Mouse (Mus musculus): Measurements from ENCODE around the gene Rab11fip4.

Rab11fip4 gene

GRCm38 (mm10) chr11:79738725-79739558, 147.9 kb downstream of the Rab11fip4 start:
- peak; percentile 82 to 88 for DNase-seq (ENCODE audit: low spot score in 2 of 2)

GRCm38 (mm10) chr11:79740740-79741512, 149.9 kb downstream of the Rab11fip4 start:
- DNase-seq (ENCODE audit: low spot score in 2 of 2) = peak; percentile 20 to 52

DNA sequence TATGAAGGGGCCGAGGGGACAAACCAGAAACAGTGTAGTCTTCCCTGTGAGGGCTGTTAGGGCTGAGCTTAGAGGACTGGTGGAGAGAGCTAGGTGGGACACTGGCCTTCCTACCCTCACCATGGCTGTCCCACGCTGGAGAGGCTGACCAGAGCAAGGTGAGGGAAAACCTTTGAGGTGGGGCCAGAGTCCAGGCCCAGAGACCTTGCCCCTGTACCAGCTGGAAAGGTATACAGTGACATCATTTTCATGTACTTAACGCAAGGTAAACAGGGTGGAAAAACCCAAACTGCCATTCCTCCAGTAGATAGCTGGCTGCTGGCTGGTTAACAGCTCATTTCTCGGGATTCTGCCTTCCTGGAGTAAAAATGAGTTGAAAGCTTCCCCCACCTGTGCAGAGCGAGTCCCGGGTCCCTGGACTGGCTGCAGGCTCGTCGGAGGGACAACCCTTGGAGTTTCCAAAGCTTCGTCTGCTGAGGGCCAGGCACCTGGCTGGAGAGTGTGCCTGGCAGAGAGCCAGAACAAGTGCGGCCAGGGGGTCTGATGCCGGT, 155.6 kb downstream of the Rab11fip4 start:
- no peak for DNase-seq (ENCODE audit: low spot score in 2 of 2)

All from heart, adult 9 months (tissue).